Mouse (Mus musculus) testis, postnatal 10 days (tissue): ENCODE measurements around the gene Ccser1.

Source experiments
- DNase-seq: peaks from one replicate; pipeline ENCODE4 v3.0.0; 2021; ENCODE audit warnings: low spot score

Gene Ccser1

GRCm38 (mm10) chr6:61432167-61432566 lies 252.0 kb downstream of the Ccser1 start:
- DNase-seq, result no peak

DNA sequence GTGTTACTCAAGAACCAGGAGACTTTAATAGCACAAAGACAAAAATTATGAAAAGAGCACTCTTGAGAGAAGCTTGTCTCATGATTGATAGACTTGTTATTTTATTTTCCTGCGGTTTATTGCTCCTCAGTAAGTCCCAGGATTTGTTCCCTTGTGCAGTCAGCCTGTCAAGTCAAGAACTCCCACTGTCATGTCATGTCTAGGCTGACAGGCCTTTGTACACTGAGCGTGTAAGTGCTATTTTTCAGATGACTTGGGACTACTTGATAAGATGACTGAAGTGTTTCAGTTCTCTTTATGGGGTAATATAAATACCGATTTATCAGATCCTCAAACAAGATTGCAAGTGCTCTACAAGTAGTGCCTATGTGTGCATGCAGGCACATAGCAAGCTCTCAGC lies 252.6 kb downstream of the Ccser1 start:
- DNase-seq, result no peak

DNA sequence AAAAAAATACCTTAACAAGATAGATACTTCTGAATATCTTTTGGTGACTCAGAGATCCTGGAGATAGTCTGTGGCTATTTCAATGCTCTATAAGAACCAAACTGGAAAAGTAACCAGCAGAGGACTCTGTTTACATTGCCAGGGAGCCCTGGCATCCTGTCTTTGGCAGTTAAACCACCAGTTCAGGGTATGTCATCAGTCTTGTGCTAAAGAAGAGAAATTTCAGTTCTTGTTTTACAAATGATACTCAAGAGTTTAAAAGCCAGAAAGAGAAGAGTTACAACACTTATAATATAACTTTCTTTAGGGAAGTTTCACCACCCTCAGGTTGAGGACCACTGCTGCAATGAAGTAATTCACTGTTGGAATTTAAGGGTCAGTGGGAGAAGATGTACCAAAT lies 258.0 kb downstream of the Ccser1 start:
- no peak for DNase-seq

- DNase-seq, result no peak
Measured at GRCm38 (mm10) chr6:61471371-61472152, 291.4 kb downstream of the Ccser1 start.

DNA sequence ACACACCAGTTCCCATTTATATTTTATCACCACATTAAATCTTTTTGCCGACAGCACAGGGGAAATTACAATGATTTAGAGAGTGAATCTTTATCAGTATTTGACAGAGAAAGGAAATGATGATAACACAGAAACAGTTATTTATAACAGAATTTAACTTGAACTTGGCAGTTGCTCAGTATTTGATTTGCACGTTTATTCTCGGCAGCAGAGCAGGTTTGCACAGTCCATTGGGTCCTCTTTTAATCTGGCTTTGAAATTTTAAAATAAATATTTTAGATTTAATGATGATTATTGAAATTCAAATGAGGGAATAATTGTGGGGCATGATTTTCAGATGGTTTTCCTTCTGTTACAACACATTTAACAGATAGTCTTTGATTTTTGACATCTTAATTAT lies 305.2 kb downstream of the Ccser1 start:
- DNase-seq, result no peak

GRCm38 (mm10) chr6:61491979-61492821 lies 312.1 kb downstream of the Ccser1 start:
- no peak for DNase-seq

DNA sequence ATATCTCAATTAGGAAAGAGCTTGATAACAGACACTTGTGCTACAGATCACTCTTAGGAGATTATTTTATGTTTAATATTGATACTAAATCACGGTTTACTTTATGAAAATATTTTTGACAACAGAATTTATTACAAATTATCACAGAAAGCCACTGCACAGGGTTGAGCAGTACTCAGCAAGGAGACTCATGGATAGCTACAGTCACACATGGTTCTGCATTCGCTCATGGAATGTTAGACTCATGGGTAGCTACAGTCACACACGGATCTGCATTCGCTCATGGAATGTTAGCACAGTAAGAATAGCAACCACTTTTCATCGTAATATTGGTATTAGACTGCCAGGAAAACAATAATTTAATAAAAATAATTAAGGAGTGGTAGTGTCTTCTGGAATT lies 313.3 kb downstream of the Ccser1 start:
- no peak for DNase-seq

DNA sequence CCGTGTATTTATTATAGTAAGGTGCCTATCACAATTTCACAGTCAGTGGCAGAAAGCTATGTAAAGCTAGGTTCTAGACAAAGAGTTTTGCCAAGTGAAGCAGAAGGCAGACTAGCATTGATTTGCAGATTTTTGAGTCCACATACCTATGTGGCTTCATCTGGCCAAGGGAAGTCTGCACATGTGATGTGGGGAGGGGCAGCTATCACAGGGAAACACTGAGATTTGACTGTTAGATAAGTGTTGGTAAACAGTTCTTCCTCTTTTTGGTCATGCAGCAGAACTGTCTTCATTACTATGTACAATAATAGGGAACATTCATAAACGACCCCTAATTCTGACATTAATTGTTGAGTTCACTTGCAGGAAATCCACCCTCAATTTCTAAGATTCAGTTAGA lies 335.2 kb downstream of the Ccser1 start:
- DNase-seq, result no peak

- no peak for DNase-seq
Measured at GRCm38 (mm10) chr6:61521587-61521986, 341.5 kb downstream of the Ccser1 start.

- DNase-seq, result no peak
Measured at GRCm38 (mm10) chr6:61522108-61522507, 342.0 kb downstream of the Ccser1 start.

- DNase-seq, result no peak
Measured at GRCm38 (mm10) chr6:61523748-61524493, 343.8 kb downstream of the Ccser1 start.

DNA sequence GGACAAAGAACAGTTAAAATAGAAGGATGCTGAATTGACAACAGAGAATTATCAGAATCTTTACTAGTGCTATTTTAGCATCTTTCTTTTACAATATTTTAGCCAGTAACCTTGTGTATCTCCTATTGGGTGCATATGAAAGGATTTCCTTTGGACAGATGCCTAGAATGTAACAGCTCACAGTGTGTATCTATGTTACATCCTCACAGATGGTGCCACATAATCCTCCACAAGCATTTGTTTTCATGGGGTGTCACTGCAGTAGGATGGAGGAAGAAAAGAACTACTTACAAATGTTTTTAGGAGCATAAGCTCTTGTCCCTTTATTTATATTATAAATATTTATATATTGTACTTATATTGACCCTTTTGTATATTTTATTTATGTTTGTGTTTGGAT lies 360.6 kb downstream of the Ccser1 start:
- DNase-seq, result no peak

- DNase-seq, result no peak
Measured at GRCm38 (mm10) chr6:61543459-61544044, 363.4 kb downstream of the Ccser1 start.

- DNase-seq, result no peak
Measured at GRCm38 (mm10) chr6:61567551-61567950, 387.4 kb downstream of the Ccser1 start.

GRCm38 (mm10) chr6:61567967-61568366 lies 387.8 kb downstream of the Ccser1 start:
- DNase-seq, result no peak

DNA sequence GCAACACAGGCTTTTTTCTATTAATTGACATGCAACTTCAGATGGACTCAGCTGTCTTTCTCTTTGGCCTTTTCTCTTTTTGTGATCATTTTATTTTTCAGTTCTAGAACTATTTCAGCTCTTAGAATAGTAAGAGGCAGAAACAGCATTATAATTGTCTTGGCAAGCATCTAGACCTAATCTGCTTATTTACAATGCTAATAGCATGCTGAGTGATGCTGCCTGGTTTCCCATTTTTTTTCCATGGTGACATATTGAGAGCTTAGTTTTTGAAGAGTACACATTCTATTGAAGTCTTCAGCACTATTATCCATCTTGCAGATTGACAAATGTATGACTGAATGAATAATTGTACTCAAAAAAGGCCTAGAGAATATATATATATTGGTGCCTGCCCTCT lies 401.6 kb downstream of the Ccser1 start:
- DNase-seq, result no peak

DNA sequence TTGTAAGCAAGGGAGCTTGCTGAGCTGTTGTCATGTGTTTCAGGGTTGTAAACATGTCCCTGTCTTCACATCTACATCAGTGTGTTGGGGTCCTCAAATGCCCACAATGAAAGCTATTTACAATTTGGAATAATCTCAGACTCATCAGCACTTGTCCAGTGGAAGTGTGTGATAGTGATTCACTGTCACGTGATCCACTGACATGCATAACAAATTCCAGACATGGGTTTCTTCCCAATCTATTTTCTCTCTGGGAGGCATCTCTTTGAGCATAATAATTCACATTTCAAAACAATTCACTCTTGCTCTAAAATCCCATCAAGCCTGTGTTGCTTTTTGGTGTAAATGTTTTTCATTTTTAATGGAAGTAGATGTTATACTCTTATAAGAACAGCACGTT lies 408.9 kb downstream of the Ccser1 start:
- DNase-seq, result no peak

- DNase-seq, result no peak
Measured at GRCm38 (mm10) chr6:61601911-61602310, 421.8 kb downstream of the Ccser1 start.

GRCm38 (mm10) chr6:61614920-61615319 lies 434.8 kb downstream of the Ccser1 start:
- no peak for DNase-seq

- no peak for DNase-seq
Measured at GRCm38 (mm10) chr6:61621707-61622106, 441.6 kb downstream of the Ccser1 start.

DNA sequence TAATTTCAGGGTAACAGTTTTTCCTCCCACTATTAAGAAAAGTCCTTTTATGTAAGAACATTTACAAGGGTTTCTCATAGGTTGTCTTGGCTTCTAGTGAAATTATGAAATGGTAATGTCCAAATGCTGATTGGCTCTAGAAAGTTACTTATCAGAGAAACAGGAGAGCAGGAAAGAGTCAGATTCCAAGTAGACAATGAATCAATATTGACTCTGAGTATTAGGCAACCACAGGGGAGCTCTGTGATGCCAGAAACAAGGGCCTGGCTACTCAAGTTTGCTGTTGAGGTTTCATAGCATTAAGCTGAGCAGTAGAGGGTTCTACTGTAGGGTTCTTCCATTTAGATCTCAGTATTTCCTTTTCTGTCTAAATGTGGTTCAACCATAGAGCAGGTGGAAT lies 481.3 kb downstream of the Ccser1 start:
- no peak for DNase-seq

GRCm38 (mm10) chr6:61664572-61664971 lies 484.4 kb downstream of the Ccser1 start:
- no peak for DNase-seq
